Mouse (Mus musculus) A20 (cell line): ENCODE results near the gene Isl2.
A peak's percentile ranks its signal among the peaks of the same experiment; 100 is the strongest.

Experiments
- DNase-seq: peaks from one replicate; pipeline ENCODE4 v3.0.0-alpha.2; 2011; ENCODE audit warnings: low read depth, low spot score

Gene Isl2

GRCm38 (mm10) chr9:55538377-55538776, at the start of gene Isl2:
TSS of gene Isl2 (plus strand) at chr9:55538672.
- DNase-seq: no peak

DNA sequence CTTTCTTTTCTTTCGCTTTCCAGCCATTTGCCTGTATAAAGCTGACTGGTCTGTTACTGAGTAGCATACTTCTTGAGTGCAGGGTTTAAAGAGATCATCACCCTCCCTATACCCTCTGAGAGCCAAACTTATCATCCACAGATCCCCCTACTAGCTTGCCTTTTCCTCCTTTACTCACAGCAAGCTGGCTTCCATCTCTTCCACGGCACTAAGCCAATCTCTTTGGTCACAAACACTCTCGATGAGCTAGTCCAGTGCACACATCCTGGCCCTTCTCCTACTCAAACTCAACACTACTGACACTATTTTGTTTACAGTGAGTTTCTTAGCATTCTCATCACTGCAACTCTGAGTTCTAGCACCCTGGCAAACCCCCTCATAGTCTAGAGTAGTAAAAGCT, 30.6 kb upstream of the Isl2 start:
- no peak for DNase-seq

- DNase-seq: no peak
Measured at GRCm38 (mm10) chr9:55508701-55509100, 29.8 kb upstream of the Isl2 start.

DNA sequence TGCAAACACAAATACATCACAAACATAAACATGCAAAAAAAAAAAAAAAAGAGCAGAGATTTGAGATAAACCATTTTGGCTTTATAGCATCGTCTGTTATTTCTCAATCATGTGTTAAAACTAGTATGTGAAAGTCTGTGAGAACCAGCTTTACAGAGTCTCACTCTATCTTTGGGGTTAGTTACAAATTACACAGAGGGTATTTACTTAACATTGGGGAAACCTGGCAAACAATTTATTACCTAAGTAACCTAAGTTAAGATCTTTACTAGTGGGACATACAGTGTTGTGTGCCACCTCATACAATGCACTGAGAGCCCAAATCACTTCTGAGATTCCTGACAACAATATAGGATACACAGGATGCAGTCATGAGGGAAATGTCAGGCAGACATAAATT, 28.7 kb upstream of the Isl2 start:
- no peak for DNase-seq

- peak; percentile 10 for DNase-seq
Measured at GRCm38 (mm10) chr9:55510651-55511235, 27.7 kb upstream of the Isl2 start.

- DNase-seq: peak; percentile 86
Measured at GRCm38 (mm10) chr9:55511521-55511993, 26.9 kb upstream of the Isl2 start.

DNA sequence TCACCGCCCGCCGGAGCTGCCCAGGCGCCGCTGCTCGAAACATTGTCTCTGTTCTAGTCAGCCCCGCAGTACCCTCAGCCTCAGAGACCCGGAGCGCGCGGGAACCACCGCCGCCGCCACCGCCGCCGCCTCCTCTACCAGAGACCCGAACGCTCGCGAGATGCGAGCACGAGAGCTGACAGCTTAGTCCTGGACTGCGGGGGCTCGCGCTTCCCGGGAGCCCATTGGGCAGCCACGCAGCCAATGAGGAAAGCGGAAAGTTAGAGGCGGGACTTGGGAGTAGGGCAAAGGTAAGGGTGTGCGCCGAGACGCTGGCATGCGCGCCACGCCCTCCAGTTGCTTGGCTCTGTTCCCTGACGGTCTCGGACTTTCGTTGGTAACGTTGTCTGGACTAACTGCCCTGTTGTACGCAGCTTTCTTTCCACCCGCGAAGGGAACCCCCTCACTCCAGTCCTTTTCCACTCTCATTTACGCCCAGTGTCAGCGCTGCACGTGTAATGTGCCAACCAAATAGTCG, 26.4 kb upstream of the Isl2 start, which contains the start of gene Etfa:
Etfa (minus strand) TSS at position 217 of the 517 bp plus-strand sequence.
- DNase-seq: peak; percentile 98

GRCm38 (mm10) chr9:55525716-55526115, 12.8 kb upstream of the Isl2 start:
- peak; percentile 54 for DNase-seq

- peak; percentile 38 for DNase-seq
Measured at GRCm38 (mm10) chr9:55535907-55536306, 2.6 kb upstream of the Isl2 start.

GRCm38 (mm10) chr9:55539006-55539405, 534 bp downstream of the Isl2 start:
- no peak for DNase-seq

- no peak for DNase-seq
Measured at GRCm38 (mm10) chr9:55539661-55540390, 1.4 kb downstream of the Isl2 start.

DNA sequence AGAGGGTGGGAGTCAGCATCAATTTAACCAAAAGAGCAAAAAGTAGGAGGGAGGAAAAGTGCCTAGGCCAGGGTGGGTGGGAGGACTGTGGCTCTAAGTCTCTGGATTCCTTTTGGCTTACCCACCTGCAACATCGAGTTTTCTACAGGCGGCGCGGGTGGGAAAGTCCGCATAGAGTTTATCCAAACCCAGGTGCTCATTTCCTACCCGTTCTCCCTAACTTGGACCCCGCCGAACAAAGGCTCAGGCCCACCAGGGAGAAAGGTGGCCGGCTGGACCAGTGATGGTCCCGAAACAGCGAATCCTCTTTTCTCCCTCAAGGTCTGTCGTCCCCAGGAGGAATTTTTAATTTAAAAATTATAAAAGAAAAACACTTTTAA, 1.9 kb downstream of the Isl2 start:
- DNase-seq: no peak

DNA sequence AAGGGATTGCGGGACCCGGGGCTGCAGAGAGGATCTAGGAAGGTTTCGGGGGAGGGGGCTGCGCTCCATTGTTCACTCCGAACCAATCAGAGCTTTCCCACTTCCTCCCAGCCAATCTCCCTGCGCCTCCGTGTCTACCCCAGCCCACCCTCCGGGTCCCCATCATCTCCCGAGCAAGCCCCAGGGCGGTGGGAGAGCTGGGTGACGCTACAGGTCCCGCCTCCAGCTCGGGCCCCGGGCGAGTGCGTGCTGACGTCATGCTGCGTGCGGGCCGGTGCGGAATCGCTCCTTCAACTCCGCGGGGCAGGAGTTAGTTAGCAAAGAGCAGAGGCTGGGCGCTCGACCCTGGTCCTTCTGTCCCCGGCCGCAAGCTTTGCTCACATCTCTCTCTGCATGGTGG, 2.4 kb downstream of the Isl2 start:
- DNase-seq: peak; percentile 77

DNA sequence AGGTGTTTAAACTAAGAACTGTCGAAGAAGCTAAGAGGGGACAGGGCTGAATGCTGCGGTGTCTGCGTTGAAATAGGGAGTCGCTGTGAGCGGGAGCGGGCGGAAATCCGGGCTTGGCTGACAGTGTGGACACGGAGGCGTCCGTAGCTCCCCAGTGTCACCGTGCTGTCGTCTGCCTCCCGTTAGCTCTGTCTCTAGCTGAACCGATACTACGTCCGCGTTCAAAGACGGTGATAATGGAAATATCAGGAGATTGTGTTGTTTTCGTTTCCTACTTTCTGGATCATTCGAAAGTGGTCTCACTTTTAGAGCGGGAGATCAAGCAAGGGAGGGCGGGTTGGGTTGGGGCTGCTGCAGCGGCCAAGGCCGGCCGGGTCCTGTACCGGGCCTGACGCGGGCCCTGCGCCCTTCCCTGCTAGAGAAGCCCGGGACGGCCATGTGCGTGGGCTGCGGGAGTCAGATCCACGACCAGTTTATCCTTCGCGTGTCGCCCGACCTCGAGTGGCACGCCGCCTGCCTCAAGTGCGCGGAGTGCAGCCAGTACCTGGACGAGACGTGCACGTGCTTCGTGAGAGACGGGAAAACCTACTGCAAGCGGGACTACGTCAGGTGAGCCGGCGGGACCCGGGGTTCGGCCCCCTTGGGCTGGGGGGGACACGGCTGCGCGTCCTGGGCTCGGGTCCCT, 3.4 kb downstream of the Isl2 start:
- no peak for DNase-seq

DNA sequence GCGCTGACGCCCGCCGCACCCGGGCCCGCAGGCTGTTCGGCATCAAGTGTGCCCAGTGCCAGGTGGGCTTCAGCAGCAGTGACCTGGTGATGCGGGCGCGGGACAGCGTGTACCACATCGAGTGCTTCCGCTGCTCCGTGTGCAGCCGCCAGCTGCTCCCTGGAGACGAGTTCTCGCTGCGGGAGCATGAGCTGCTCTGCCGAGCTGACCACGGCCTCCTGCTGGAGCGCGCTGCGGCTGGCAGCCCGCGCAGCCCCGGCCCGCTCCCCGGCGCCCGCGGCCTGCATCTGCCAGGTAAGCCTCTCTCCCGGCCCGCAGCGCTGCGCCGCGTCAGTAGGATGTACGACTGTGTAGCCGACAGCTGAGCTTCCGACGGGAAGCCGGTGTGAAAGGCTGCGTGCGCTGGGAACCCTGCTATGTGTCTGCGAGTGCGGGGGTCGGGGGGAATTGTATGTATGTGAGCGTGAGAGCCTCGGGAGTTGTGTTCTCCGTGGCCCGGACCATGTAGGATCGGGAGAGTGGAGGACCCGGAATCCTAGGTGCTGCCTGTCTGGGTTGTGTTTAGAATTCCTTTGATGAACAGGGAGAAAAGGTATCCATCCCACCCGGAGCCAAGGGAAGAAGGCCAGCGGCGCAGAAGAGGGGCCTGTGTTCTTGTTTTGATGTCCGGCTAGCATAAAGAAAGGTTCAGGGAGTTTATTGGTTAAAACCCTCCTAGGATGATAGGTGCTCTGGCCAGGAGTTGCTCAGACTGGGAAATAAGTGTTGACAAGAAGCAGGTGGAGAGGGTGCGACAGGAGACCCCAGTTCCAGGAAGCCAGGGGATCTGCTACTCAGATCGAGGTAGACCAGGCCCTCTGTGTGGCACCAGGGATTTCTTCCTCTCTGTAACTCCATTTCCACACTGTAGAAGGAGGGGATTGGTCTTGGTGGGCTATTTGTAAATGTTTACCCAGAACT, 4.2 kb downstream of the Isl2 start:
- DNase-seq: no peak

DNA sequence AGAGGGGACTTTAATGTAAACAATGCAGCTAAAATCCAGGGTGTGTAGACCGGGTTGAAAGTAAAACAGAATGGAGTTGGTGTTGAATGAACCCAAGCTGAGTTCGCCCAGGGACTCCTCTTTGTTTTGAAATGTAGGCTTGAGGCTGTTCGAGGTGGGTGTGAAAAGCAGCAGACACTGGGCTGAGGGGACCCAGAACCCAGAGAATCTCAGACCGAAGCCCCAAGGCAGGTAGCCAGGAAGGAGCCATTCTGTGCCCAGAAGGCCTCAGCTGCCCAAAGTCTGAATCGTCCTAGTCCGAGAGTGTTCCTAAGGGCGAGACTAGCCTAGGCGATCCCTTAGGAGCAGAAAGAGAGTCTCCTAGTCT, 4.8 kb downstream of the Isl2 start:
- DNase-seq: no peak

DNA sequence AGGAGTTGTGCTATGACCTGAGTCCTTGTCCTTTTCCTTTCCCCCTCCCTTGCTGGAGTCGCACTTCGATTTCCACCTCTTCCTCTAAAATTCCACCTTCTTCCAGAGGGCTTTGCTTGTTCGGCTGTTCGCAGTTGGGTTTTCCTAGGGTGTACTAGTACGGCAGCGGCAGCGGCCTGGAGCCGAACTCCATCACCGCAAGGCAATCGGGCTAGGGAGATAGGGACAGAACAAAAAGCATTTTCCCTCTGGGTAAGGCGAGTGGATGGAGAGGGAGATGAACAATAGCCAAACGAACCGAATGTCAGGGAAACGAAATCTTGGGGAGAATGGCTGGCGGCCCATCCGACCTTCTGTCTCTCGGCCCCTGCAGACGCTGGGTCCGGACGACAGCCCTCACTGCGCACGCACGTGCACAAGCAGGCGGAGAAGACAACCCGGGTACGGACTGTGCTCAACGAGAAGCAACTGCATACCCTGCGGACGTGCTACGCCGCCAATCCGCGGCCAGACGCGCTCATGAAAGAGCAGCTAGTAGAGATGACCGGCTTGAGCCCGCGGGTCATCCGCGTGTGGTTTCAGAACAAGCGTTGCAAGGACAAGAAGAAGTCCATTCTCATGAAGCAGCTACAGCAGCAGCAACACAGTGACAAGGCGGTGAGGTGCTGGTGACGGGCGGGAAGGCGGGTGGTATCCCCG, 5.4 kb downstream of the Isl2 start:
- DNase-seq: no peak

DNA sequence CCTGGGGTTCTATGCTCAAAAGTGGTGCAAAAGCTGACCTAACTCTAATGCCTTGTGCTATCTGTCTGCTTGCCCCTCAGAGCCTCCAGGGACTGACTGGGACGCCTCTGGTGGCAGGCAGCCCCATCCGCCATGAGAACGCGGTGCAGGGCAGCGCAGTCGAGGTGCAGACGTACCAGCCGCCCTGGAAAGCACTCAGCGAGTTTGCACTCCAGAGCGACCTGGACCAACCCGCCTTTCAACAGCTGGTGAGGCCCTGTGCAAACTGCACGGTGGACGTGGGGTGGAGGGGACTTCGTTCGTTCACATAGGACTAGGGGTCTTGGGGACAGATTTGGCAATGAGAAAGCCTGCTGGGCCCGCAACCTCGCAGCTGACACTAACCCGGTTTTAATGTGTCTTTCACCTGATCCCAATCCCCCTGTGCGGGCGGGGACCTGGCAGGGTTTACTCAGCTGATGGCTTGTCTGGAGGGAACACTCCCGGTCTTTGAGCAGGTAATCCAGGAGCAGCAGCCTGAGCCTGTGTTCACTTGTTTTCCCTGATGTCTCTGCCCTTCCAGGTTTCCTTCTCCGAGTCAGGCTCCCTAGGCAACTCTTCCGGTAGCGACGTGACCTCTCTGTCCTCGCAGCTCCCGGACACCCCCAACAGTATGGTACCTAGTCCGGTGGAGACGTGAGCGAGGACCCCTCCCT, 6.5 kb downstream of the Isl2 start:
- no peak for DNase-seq

GRCm38 (mm10) chr9:55545556-55546175, 7.2 kb downstream of the Isl2 start:
- no peak for DNase-seq
